Mouse (Mus musculus): ENCODE measurements around the gene Psmb11.

- TF ChIP-seq CTCF (IDR thresholded peaks at IDR 0.05; ENCODE audit: borderline replicate concordance, control insufficient read depth, extremely low read depth, insufficient read depth, low read length, poor library complexity) (no peak), POLR2A (IDR thresholded peaks at IDR 0.05; ENCODE audit: control insufficient read depth, extremely low read depth, insufficient read depth, low read length, poor library complexity) (no peak)
These were observed 11.0 kb downstream of the Psmb11 start for GRCm38 (mm10) chr14:54632252-54632651.
